Mouse (Mus musculus) thymus, postnatal 14 days (tissue): ENCODE results near the gene Vsig2.

Experiments
- DNase-seq: peaks from one replicate; pipeline ENCODE4 v3.0.0; 2021

Gene Vsig2

DNA sequence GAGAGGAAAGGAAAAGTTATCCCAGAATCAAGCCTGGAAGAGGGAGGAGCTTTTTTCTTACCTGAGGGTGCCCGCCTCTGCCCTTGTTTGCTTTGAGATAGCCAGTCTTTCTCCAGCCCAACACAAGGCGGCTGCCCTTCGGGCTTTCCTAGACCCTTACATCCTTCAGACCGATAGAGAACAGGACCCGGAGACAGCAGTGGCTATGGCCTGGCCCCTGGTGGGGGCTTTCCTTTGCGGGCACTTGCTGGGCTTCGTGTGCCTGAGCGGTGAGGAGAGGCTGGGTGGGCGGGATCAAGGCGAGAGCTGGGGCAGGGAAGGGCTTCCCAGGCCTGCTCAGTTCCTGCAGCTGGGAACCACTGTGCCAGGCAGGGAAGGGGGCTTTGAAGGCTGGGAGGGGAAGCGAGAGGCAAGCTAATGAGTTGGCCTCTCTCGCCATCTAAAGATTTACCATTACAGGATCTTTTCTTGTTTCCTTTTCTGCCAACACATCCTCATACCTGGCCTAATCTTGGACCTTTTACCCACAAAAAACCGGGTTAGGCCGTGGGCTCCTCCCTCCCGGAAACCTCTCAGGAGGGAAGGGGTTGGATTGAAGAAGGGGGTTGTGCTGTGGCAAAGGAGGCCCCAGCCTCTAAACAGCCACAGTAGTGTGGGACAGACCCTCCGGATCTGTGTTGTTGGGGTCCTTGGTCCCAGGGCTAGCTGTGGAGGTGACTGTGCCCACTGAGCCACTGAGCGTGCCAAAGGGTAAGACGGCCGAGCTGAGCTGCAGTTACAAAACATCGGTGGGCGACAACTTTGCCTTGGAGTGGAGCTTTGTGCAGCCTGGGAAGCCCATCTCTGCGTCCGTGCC lies at the start of gene Vsig2:
TSS of gene Vsig2 (plus strand) at position 86 of the 856 bp plus-strand sequence.
- DNase-seq = no peak

DNA sequence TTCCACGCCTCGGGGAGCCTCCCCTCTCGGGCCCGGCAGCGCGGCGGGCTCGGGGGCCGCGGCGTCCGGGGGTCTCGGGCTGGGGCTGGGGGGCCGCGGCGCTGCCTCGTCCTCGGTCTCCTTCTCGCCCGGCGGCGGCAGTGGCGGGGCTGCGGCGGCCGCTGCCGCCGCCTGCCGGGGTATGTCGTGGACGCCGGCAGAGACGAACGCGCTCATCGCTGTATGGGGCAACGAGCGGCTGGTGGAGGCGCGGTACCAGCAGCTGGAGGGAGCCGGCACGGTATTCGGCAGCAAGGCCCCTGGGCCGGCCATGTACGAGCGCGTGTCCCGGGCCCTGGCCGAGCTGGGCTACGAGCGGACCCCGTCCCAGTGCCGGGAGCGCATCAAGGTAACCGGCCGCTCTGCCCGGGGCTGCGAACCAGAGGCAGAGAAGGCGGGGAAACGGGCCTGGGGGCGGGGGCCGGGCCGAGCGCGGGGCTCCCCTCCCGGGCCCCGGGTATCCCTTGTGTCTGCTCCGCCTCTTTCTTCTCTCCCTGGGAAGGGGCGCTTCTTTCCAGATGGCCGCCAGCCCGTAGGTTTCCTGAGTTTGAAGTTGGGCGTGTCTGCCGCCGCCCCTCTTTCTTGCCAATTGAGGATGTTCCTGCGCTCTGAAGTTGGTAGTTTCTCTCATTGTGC lies 49.5 kb upstream of the Vsig2 start:
- peak; percentile 58 for DNase-seq

DNA sequence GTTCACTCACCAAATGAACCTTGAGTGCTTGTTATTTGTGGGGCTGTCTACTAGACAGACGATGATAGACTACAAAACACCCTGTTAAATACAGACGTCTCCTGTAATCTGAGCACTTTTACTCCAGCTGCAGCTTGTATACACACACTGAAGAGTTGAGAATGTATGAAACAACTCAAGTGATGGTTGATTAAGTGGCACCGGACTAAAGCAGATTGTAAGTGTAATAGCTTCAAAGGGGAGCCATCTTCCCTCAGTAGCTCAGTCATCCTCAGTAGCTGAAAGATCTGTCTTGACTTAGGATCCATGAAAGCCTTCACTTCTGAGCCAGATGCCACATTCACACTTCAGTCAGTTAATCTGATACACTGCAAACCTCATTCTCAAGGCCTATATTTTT lies 43.3 kb upstream of the Vsig2 start:
- no peak for DNase-seq

DNA sequence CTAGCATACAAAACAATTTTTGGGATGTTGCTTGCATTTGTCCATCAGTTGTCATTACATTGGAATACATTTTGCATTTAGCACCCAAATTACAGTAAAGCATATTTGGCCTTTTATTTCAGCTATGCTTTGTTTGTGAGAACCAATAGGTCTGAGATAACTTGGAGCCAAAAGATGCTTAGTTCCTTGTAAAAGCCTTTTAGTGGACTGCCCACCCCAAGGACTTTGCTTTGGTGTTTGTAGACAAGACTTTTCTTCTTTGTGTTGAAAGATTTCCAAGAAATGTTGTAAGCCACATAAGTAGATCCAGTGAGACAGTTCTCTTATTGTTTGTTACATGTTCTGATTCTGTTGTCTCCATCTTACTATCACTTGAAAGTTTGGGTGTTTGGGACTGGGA lies 42.7 kb upstream of the Vsig2 start:
- DNase-seq = no peak

DNA sequence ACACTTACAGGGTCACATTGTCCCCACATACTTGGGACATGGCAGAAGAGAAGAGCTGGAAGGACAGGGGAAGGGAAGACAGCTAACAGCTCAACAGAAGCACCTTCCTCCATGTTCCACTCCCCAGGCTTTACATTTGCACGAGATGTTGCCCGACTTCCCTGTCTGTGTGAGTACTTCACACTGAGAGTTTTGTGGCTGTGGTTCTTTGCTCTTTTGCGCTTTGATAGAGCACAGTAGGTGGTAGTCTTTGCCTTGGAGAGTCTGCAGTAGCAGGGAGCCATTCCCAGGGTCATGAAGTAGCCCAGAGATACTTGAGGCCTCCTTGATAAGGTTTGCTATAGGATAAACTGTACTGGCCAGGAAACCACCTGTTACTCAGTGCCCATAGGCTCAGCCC lies 38.9 kb upstream of the Vsig2 start:
- DNase-seq = no peak

DNA sequence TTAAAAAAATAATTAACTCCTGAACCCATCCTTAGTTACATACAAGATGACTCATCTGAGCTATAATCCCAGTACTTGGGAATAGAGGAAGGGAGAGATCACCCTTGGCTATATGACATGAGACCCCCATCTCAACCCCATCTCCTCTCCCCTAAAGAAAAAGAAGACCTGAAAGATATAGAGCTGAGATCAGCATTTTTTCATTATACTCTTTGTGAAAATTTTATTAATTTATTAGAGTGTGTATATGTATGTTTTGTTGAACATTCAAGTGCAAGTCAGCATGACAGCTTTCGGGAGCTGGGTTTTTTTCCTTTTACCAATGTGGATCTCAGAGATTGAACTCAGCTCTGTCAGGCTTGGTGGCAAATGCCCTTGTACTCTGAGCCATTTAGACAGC lies 37.9 kb upstream of the Vsig2 start:
- DNase-seq = no peak

DNA sequence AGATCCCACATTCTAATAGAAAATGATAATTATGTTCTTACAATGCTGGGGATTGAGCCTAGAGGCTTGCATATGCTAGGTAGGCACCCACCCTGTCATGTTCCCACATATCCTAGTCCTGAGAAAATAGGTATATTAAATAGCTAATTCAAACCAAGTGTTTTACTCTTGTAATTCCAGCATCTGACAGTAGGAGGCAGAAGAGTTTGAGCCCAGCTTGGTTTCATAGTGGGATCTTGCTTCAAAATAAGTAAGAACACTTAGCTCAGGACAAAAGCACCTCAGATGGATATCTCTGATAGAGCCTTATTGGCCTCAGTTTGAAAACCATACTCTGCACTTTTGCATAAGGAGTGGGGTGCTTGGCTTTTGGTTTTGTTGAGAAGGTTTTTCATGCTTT lies 34.7 kb upstream of the Vsig2 start:
- DNase-seq = no peak

DNA sequence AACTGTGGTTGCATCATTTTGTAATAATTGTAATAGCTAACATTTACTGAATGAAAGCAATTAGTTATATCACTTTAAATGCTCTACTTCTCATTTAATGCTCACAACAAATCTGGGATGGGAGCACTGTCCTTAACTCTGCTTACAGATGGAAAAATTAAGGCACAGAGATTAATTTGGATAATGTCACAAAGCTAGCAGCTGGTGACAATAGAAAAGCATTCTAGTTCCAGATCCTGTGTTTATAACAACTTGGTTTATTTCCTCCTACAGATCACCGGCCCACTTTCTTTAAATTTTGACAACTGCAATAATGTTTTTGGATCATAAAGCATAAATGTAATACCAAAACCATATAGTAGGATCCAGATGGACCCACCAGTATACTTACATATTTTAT lies 33.0 kb upstream of the Vsig2 start:
- no peak for DNase-seq

DNA sequence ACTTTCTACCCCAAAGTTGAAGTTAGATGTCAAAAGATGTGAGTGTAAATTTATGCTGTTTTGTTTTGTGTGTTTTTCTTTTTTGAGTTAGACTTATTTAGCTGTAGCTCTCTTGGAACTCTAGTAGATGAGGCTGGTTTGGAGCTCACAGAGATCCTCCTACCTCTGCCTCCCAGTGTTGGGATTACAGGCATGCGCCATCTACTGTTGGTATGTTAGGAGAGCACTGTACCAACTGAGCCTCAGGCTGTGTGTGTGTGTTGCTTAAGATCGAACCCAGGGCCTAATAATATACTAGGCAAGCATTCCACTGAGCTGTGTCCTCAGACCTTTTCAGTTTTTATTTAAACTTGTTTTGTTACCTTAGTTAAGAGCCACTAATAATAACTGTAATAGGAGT lies 27.0 kb upstream of the Vsig2 start:
- DNase-seq = no peak

DNA sequence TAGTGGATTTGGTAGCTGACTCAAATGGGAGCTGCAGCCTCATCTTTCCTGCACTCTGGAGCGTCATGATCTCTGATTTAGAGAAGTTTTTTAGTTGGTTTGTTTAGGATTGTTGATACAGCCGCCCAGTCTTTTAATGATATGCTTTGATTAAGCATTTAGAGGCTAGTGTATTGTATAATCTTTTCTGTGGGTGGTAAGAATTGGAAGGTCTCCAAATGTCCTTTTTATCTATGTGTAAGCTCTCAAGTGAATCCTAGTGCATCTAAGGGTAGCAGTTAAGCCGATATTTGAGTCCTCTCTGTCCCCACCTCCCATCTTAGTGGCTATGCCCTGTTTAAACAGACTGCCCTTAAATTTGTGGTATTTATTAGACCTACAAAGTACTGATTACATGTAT lies 24.6 kb upstream of the Vsig2 start:
- no peak for DNase-seq

DNA sequence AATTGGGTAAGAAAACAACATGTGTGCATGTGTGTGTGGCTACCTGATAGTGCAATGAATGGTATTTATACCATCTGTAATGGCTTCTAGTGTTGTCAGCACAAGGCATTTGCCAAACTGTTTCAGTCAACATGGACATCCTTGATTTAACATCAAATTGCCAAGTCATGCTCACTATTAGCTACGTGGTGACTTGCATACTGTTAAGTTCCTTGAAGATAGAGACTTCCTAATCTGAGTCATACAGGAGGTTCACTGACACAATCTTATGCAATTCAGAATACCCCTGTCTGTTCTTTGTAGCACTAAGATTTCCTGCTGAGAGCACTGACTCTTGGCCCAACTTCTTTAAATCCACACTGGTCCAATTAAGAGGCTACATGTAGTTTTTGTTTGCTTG lies 21.6 kb upstream of the Vsig2 start:
- no peak for DNase-seq

DNA sequence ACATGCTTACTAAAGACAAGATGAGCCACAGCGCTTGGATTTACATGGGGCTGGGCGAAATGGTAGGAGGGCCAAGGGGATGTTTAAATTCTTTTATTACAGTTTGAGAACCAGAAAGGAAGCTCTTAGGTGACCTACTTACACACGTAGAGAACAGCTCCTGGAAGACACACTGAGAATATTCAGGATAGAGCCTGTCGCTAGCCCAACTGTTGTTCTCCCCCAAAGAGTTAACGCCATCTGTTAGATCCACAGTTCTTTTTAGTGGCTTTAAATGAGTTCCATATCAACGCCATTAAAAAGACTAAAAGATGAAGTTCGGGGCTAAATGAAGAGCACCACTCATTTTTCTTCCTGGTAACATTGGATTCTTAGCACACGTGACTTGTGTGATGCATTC lies 20.1 kb upstream of the Vsig2 start:
- DNase-seq = no peak

DNA sequence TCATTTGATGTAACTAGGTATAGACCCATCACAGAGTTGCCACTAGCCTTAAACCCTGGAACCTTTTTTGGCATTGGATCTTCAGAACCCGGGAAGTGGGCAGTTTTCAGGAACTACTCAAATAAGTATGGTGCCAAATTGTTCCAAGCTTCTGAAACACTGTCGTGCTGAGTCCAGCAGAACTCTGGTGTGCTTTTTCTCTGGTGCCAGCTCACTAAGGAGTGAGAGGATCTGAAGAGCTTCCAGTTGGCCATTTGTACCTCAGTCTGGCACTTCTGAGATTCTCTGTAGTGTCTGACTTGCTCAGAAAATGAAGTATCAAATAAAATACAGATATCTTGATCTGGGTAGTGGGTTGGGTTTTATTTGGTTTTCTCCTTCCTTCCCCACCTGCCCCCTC lies 19.1 kb upstream of the Vsig2 start:
- DNase-seq = no peak

DNA sequence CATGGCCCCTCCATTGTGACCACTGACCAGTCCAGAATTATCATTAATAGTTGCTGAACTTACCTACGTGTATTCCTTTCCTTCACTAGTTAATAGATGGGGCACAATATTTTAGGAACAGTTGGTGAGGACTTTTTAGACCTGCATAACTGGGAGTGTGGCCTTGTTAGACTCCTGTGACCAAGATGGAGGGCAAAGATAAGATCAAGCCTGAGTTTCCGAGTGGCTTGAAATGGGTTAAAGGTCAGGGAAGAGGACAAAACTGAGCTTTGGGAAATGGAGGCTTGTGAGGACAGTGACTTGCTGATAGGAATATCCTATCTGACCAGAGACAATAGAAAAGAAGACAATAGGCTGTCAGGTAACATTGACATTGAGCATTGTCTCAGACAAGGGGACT lies 13.6 kb upstream of the Vsig2 start:
- DNase-seq = no peak

DNA sequence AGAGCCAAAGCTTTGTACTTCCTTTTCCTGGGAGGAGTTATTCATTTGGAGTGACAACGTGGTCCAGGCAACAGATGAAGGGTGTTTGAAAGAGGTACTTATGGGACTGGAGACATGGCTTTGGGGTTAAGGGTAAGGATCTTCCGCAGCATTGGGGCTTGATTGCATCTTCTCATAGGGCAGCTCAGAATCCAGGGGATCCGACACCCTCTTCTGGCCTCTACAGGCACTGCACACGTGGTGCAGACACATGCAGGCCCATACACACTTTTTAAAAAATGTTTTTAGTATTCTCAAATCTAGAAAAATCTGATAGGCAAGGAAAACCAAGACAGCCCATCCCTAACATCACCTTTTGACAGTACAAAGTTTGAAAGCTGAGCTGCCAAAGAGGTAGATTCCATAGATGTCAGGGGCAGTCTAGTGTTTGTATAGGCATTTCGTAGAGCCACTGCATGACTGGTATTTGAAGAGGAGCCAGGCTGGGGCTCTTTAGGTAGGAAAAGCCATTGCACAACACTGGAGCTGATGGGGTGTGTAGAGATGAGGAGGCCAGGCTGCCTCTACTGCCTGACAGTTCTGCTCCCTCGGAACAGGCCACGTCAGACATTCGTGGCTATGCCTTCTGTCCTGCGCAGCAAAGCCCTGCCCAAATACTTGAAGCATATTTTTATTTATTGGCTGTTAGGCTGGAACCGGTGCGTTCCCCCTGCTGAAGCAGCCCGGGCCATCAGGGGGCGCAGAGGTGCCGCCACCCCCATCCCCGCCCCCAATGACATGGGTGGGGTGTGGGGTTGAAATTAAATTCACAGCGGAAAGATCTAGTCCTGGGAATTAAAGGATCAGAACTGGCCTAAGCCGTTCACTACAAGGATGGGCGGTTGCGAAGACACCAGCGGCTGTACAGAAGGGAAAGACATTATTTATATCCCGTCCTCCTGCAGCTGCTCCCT lies 12.3 kb upstream of the Vsig2 start:
- DNase-seq = no peak

DNA sequence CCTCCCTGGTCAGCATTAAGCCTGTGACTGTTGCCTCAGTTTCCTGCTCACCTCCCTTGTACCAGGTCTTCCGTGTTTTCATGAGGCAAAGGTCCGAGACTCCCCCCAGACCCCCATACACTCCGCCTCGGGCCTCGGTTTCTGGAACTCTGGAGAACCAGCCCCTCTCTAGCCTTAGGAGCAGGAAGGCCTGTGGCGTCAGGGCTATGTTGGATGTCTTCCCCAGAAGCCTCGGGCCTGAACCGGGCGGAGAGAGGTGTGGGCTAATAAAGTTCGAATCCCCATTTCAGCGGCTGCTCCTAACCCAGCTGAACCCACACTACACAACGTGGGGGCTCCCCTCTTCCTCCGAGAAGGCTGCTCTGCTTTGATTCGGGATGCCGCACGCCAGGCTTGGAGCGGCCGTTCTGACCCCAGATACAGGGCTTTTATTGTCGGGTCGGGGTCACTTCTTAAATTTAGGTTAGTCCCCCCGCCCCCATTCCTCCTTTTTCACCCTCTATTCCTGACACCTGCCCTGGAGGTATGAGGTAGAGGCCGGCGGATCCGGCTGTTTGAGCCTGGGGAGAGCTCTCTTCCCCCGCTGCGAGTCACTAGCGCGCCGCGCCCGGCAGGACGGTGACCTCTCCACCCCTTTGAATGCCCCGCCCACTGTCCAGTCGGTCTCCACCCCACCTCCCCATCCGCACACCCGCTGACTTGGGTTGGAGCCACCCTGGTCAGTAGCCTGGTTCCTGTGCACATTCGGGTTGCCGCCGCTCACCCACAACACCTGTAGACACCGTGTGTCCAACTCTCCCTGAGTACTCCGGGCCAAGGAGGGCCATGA lies 11.4 kb upstream of the Vsig2 start, which contains the start of gene Esam:
TSS of gene Esam (plus strand) at position 683 of the 829 bp plus-strand sequence.
- DNase-seq = no peak

DNA sequence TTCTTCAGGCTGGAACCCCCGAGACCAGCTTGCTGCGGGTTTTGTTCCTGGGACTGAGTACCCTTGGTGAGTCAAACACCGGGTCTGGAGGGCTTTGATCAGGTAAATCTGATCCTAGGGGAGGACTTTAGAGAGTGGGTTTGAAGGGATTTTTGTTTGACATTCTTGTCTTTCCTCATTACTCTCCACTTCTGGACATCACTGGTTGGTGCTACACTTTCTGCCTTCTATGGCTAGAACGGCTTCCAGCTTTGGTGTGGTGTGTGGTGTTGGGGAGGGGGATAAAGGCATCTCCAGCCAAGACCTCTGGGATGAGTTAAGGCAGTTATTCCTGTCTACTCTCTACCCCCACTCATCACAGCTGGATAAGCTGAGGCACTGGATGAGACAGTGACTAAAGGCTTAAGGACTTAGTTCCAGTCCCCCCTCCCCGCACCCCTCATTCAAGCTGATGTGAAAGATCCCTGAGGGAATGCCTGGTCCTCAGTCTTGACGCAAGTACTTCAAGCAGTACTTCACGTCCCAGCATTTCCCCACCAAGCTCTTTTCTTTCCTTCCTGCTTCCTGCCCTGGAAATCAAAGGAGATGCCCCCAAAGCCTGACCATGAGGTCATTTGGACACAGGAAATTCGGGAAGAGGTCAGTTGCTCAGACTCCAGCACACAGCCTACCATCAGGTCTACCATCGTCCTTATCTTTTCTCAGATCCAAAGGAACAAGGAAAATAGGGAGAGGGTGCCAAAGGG lies 10.7 kb upstream of the Vsig2 start:
- DNase-seq = no peak

DNA sequence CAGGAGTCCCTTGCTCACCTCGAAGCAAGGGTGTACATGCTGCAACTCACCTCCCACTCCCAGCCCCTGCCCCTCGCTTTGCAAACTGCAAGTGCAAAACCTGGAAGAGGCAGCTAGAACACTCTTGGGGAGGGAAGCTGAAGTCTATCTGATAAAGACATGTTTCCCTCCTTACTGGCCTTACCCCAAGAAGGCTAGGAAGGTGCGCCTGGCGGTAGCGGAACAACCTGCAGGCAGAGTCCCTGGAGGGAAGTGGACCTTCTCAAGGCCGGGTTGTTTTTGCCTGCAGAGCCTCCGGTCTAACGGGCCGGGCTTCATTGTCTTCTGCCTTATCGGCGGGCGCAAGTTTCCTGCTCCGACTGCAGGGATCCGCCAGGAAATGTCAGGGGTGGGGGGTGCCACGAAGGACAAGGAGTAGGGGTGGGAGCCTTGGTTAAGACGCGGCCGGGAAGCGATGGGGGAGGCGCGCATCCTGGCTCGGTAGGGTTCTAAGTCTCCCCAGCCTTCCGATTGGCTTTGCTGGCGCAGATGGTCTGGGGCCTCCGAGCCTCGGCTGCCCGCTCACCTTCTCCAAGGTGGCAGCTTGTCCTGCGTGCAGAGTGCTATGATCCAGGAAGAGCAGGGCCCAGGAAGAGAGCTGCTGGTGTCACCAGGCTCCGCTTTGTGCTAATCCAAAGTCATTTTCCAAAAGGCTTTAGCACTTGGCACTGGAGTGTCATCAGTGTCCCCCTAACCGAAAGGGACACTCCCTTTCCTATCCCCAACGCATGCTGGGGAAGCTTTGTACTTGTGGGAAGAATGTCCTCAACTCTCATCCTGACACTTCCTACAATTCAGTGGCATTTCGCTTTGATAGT lies 8.8 kb upstream of the Vsig2 start:
- DNase-seq = peak; percentile 7

DNA sequence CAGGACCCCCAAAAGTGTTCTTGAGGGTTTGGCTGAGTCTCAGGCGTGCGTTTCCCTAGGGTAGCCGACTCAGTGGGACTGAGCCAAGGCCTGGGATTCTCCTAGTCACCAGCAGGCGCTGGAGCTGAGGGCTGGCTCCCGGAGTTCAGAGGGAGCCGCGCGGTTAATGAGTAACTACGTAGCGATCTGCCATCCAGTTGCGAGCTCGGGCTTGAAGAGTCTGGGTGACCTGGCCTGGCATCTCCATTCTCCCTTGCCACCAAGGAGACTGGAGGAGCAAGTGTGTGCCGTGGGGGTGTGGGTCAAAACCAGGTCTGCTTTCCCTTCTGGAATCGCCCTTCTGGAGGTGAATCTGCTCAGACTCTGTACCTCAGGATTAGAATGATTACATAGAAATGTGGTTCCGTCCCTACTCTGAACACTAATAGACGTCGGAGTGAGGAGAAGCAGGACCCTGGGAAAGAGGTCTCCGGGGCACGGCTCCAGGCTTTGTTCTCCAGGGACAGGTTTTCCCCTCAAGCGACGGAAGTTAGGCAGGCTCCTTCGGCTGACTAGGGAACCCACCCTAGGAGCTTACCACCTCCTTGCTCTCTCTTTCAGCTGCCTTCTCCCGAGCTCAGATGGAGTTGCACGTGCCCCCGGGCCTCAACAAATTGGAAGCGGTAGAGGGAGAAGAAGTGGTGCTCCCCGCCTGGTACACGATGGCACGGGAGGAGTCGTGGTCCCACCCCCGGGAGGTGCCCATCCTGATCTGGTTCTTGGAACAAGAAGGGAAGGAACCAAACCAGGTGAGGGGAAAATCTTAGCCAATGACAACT lies 8.0 kb upstream of the Vsig2 start:
- DNase-seq = no peak

DNA sequence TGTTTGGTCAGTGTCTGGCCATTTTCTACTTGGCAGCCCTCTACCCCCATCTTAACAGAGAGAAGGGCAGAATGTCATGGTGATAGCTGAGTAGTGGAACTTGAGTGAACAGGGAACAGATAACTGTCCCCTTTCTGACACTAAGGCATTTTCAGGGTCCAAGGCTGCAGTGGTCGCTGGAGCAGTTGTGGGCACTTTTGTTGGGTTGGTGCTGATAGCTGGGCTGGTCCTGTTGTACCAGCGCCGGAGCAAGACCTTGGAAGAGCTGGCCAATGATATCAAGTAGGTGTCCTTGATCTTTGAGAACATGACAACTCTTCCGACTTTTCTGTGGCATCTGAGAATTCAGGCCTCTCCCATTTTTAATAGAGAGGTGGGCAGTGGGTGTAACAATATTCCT lies 2.2 kb upstream of the Vsig2 start:
- no peak for DNase-seq
